Mouse (Mus musculus) midbrain, postnatal 0 days (tissue): Measurements from ENCODE around the gene Mob4. TPM values are rescaled to one million over a fixed set of nuclear protein-coding genes. Genes with fewer than 3 reads are reported as not detected.
A peak's percentile ranks its signal among the peaks of the same experiment; 100 is the strongest.

ENCODE experiments used
- ATAC-seq: fragments of 200-750 bp; cut with Nextera tagmentation; 2 replicates; pipeline ENCODE4 v1.8.0; 2017; ENCODE audit warnings: moderate number of reproducible peaks, mild to moderate bottlenecking, moderate TSS enrichment, moderate library complexity; ENCODE audit not compliant: low FRiP score
- DNase-seq: peaks from one replicate; pipeline ENCODE4 v3.0.0-alpha.2; 2015; ENCODE audit warnings: low spot score
- H3K27ac ChIP-seq: fragments of 300-500 bp; sonication (generic); 2 replicates; pipeline ENCODE4 v1.5.1; 2014; ENCODE audit warnings: low read depth, mild to moderate bottlenecking, low read length, mixed read lengths
- H3K27me3 ChIP-seq: fragments of 300-500 bp; sonication (generic); 2 replicates; pipeline ENCODE4 v1.6.1; 2014; ENCODE audit warnings: low read length, control low read depth, mixed read lengths; ENCODE audit not compliant: insufficient read depth
- H3K36me3 ChIP-seq: fragments of 300-500 bp; sonication (generic); 2 replicates; pipeline ENCODE4 v1.6.1; 2014; ENCODE audit warnings: low read length, control low read depth, mixed read lengths; ENCODE audit not compliant: insufficient read depth
- H3K4me1 ChIP-seq: fragments of 300-500 bp; sonication (generic); 2 replicates; pipeline ENCODE4 v1.6.1; 2014; ENCODE audit warnings: mild to moderate bottlenecking, control low read depth, antibody characterized with exemption, low read length, mixed read lengths; ENCODE audit not compliant: insufficient read depth
- H3K4me2 ChIP-seq: fragments of 300-500 bp; sonication (generic); 2 replicates; pipeline ENCODE4 v1.6.1; 2014; ENCODE audit warnings: low read depth, mild to moderate bottlenecking, low read length, mixed read lengths; ENCODE audit not compliant: poor library complexity, severe bottlenecking
- H3K4me3 ChIP-seq: fragments of 300-500 bp; sonication (generic); 2 replicates; pipeline ENCODE4 v1.5.1; 2014; ENCODE audit warnings: low read depth, mild to moderate bottlenecking, low read length, moderate library complexity
- H3K9ac ChIP-seq: fragments of 300-500 bp; sonication (generic); replicated peaks from 2 replicates; pipeline ENCODE4 v1.6.1; 2014; ENCODE audit warnings: mild to moderate bottlenecking, low read length, moderate library complexity, mixed read lengths; ENCODE audit not compliant: poor library complexity, severe bottlenecking
- H3K9me3 ChIP-seq: fragments of 300-500 bp; sonication (generic); 2 replicates; pipeline ENCODE4 v1.6.1; 2016; ENCODE audit warnings: low read length, control low read depth
- CTCF ChIP-seq: IDR thresholded peaks from 2 replicates; pipeline ENCODE4 v1.5.1; 2016; ENCODE audit warnings: antibody characterized with exemption, mild to moderate bottlenecking
- WGBS: fragments of 180-500 bp; shearing (Covaris S2); extraction: QIAGEN DNeasy Blood & Tissue Kit; methylation state at CpG from one replicate; pipeline ENCODE4 v1.1.7; 2014; 5-methylcytosine and 5-hydroxymethylcytosine counted together
- polyA plus RNA-seq: library from polyadenylated mRNA; unstranded; fragments of >200 nt; fragmentation: Nextera tagmentation; extraction: Ambion mirVana; gene quantifications from 2 replicates; pipeline ENCODE4 v1.2.1, GENCODE M21; 2015
- total RNA-seq: library from RNA; depleted of rRNA; stranded (reverse); fragments of >200 nt; gene quantifications from 2 replicates; pipeline ENCODE4 v1.2.3, GENCODE M21; 2014; rRNA removed

Mob4 gene
- total RNA-seq = 80.9 and 83.8 TPM in 2 replicates
- 126 and 143 TPM in 2 replicates for polyA plus RNA-seq

DNA sequence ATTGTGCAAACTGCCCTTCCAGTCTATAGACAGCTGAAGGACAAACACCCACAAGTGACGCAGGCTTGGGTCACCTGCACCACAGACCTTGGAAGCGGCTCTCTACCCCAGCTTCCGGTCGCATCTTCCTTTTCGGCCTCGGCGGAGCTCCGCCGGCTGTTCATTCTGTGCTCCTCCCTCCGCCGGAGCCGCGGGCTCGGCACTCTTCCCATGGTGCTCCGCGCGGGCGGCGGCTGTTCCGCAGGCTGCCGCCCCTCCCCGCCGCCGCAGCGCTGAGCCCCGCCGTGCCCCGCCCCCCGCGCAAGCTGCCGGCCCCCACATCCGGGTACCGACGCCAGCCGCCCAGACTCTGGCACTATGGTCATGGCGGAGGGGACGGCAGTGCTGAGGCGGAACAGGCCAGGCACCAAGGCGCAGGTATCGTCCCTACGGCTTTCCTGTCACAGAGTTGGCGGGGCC, at the start of gene Mob4:
TSS of gene Mob4 (plus strand) at position 289 of the 459 bp plus-strand sequence.
- Histone ChIP-seq H3K9me3 (no peaks in the 10 kb centered on the region), H3K4me1 (peaks cover 7% of the 10 kb centered on the region), H3K4me3 (peak within 1 kb of the TSS; percentile 99), H3K36me3 (no peaks in the 10 kb centered on the region), H3K27ac (peak within 1 kb of the TSS; percentile 99), H3K9ac (peak within 1 kb of the TSS; percentile 99), H3K27me3 (no peaks in the 10 kb centered on the region), H3K4me2 (peak within 1 kb of the TSS; percentile 63)
- ATAC-seq = peak; percentile 97
- under 1% methylated on average over 41 of the region's 42 CpGs for WGBS
- no peak for TF ChIP-seq CTCF
- peak; percentile 95 for DNase-seq

DNA sequence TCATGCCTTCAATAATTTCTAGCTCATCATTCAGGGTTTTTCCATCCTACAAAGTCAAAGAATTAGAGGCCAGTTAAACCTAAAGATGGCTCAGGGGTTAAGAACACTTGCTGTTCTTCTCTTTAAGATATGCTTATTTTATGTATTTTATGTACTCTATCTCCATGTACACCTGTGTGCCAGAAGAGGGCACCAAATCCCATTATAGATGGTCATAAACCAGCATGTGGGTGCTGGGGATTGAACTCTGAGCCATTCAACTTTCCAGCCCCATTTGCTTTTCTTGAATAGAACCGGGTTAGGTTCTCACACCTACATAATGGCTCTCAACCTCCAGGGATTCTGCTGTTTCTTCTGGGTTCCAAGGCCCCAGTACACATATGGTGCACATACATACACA, 48.9 kb upstream of the Mob4 start:
- ATAC-seq (no peak), DNase-seq (no peak)
- no peak overlapping the region for H3K4me2 ChIP-seq
- no peak overlapping the region for H3K9ac ChIP-seq
- peak; percentile 54 for TF ChIP-seq CTCF
- 80% methylated on average over 1 of the region's 1 CpGs for WGBS
- H3K9me3 ChIP-seq = no peaks in the 10 kb centered on the region
- H3K27ac ChIP-seq = no peak overlapping the region
- H3K4me1 ChIP-seq = no peaks in the 10 kb centered on the region; the same call in 1 of the 2 replicates
- peaks cover 44% of the 10 kb centered on the region for H3K36me3 ChIP-seq
- no peaks in the 10 kb centered on the region for H3K27me3 ChIP-seq
- no peak overlapping the region for H3K4me3 ChIP-seq

- Histone ChIP-seq H3K27me3 (no peaks in the 10 kb centered on the region), H3K4me3 (no peak overlapping the region), H3K9ac (no peak overlapping the region), H3K36me3 (peaks cover 25% of the 10 kb centered on the region), H3K27ac (no peak overlapping the region), H3K4me1 (peaks cover 4% of the 10 kb centered on the region), H3K4me2 (peak overlapping the region; percentile 79), H3K9me3 (no peaks in the 10 kb centered on the region)
- WGBS = 59% methylated on average over 7 of the region's 7 CpGs
- no peak for DNase-seq
- no peak for TF ChIP-seq CTCF
- no peak for ATAC-seq
Measured at GRCm38 (mm10) chr1:55085781-55086366, 45.2 kb upstream of the Mob4 start.

DNA sequence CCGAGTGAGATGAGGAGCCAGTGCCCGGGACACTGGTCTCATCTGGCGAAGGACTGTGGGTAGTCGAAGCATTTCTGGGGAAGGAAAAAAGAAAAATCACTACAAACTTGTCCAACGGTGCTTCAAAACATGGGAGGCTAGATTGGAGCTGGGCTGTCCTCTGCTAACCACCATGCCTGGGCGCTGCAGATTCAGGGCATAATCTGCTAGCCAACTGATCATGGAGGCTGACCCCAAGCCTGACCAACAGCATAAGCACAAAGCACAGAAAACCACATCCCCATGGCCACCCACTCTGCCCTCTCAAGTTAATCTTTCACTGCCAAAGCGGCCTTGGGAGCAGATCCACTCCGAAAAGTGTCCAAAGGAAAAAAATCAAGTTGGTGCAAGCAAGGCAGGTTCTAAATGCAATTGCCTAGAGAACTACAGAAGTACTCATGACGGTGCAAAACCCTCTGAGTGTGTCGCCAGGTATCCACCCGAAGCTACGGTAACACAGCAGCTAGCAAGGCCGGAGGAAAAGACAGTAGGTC, 44.1 kb upstream of the Mob4 start:
- H3K9me3 ChIP-seq = no peaks in the 10 kb centered on the region
- DNase-seq = peak; percentile 27
- 0% methylated on average over 13 of the region's 13 CpGs for WGBS
- no peaks in the 10 kb centered on the region for H3K27me3 ChIP-seq
- H3K27ac ChIP-seq = peak overlapping the region; percentile 97
- H3K4me2 ChIP-seq = peak overlapping the region; percentile 79
- peaks cover 4% of the 10 kb centered on the region for H3K4me1 ChIP-seq
- H3K4me3 ChIP-seq = peak overlapping the region; percentile 94
- H3K9ac ChIP-seq = peak overlapping the region; percentile 90
- no peak for TF ChIP-seq CTCF
- ATAC-seq = no peak
- peaks cover 26% of the 10 kb centered on the region for H3K36me3 ChIP-seq

- Histone ChIP-seq H3K4me2 (peak overlapping the region; percentile 79), H3K9ac (peak overlapping the region; percentile 90), H3K9me3 (no peaks in the 10 kb centered on the region), H3K27ac (peak overlapping the region; percentile 97), H3K4me1 (peaks cover 4% of the 10 kb centered on the region), H3K36me3 (peaks cover 26% of the 10 kb centered on the region), H3K27me3 (no peaks in the 10 kb centered on the region), H3K4me3 (peak overlapping the region; percentile 94)
- ATAC-seq (peak; percentile 74), DNase-seq (peak; percentile 75)
- TF ChIP-seq CTCF = no peak
- WGBS = under 1% methylated on average over 51 of the region's 57 CpGs
Measured at GRCm38 (mm10) chr1:55087401-55087904, 43.6 kb upstream of the Mob4 start.
